Mouse (Mus musculus): ENCODE data around the gene Scyl3. TPM values are rescaled to one million over a fixed set of nuclear protein-coding genes. Genes with fewer than 3 reads are reported as not detected.

Scyl3 gene
- total and polyA plus RNA-seq, 3 experiments: 3.4 to 5.3 (median 4.3) TPM

- intact Hi-C loops (cut with DNase I): no loop called here
- WGBS: 78% methylated on average over 1 of the region's 1 CpGs
These were observed 45.6 kb downstream of the Scyl3 start for GRCm38 (mm10) chr1:163974471-163974870.

DNA sequence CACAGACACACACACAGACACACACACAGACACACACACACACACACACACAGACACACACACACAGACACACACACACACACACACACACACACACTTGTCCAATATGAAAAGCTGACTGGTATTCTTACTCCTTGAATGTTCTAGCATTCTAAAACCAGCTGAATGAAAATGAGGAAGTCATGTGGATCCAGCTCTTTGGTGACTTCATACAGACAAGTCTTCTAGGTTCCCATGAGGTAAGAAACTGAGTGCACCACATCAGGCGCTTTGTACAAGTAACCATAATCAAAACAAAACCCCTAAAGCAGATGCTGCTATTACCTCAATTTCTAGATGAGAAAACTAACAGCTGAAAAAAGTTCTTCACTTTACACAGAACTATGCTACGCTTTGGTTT is 46.2 kb downstream of the Scyl3 start:
- no peaks in the 10 kb centered on the region for H3K4me1 ChIP-seq (ENCODE audit: control insufficient read depth, insufficient read depth, low read length)
- TF ChIP-seq POLR2A (IDR thresholded peaks at IDR 0.05; ENCODE audit: insufficient read depth, low read depth, low read length): no peak
- no peak for TF ChIP-seq EP300 (IDR thresholded peaks at IDR 0.05; ENCODE audit: insufficient read depth, low read depth, low read length)
- no peak for TF ChIP-seq CTCF (IDR thresholded peaks at IDR 0.05)
- WGBS: 89% methylated on average over 2 of the region's 2 CpGs
- no peak overlapping the region for H3K27ac ChIP-seq
- H3K27me3 ChIP-seq (ENCODE audit: control insufficient read depth, insufficient read depth, low read length): no peaks in the 10 kb centered on the region
- H3K9ac ChIP-seq (ENCODE audit: low read depth, low read length): no peak overlapping the region
- H3K79me2 ChIP-seq (replicated peaks; ENCODE audit: control insufficient read depth, insufficient read depth, low read length): no peaks in the 10 kb centered on the region
- no peak for DNase-seq
- intact Hi-C loops (cut with DNase I): no loop called here
- H3K4me3 ChIP-seq: no peak overlapping the region
- H3K36me3 ChIP-seq (ENCODE audit: control insufficient read depth, insufficient read depth, low read length): no peaks in the 10 kb centered on the region

More at GRCm38 (mm10) chr1:163974471-163974870, 45.6 kb downstream of the Scyl3 start:
- Histone ChIP-seq H3K27me3 (ENCODE audit: control insufficient read depth, insufficient read depth, low read length) (no peaks in the 10 kb centered on the region), H3K4me3 (no peak overlapping the region), H3K9ac (ENCODE audit: low read depth, low read length) (no peak overlapping the region), H3K27ac (no peak overlapping the region), H3K79me2 (replicated peaks; ENCODE audit: control insufficient read depth, insufficient read depth, low read length) (no peaks in the 10 kb centered on the region), H3K36me3 (ENCODE audit: control insufficient read depth, insufficient read depth, low read length) (no peaks in the 10 kb centered on the region), H3K4me1 (ENCODE audit: control insufficient read depth, insufficient read depth, low read length) (no peaks in the 10 kb centered on the region)
- no peak for TF ChIP-seq POLR2A (IDR thresholded peaks at IDR 0.05; ENCODE audit: insufficient read depth, low read depth, low read length)
- TF ChIP-seq CTCF (IDR thresholded peaks at IDR 0.05): no peak
- TF ChIP-seq EP300 (IDR thresholded peaks at IDR 0.05; ENCODE audit: insufficient read depth, low read depth, low read length): no peak
- no peak for DNase-seq

DNA sequence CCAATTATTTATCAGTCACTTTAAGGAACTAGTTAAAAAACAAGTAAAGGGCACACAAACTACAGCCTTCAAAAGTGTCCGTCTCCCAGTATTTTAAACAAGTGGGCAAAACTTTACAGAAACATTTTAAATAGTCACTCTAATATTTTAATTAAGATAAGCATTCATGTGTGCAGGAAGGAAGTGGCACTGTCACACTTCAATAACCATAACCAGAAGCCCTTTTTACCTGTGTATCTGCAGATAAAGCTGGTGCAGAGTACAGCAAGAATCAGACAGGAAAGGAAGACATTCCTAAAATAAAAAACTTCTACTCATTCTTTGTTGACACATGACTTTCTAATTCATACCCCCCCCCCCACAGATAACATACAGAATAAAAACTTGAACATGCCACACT is 47.6 kb downstream of the Scyl3 start:
- WGBS: 80% methylated on average over 1 of the region's 1 CpGs
- H3K27me3 ChIP-seq (ENCODE audit: control insufficient read depth, insufficient read depth, low read length): no peaks in the 10 kb centered on the region

GRCm38 (mm10) chr1:163992371-163992770 is 63.5 kb downstream of the Scyl3 start:
- no peak for TF ChIP-seq CTCF (IDR thresholded peaks at IDR 0.05)
- no peaks in the 10 kb centered on the region for H3K27me3 ChIP-seq (ENCODE audit: control insufficient read depth, insufficient read depth, low read length)
- no peaks in the 10 kb centered on the region for H3K36me3 ChIP-seq (ENCODE audit: control insufficient read depth, insufficient read depth, low read length)
- H3K4me1 ChIP-seq (ENCODE audit: control insufficient read depth, insufficient read depth, low read length): no peaks in the 10 kb centered on the region
- intact Hi-C loops (cut with DNase I): loop anchor here (5.0 to 10.0 kb wide), 2 partner anchors 208 to 315 kb away; partner anchors contain the start of gene Blzf1
- no peak overlapping the region for H3K27ac ChIP-seq
- WGBS: 48% methylated on average over 4 of the region's 4 CpGs
- H3K79me2 ChIP-seq (replicated peaks; ENCODE audit: control insufficient read depth, insufficient read depth, low read length): no peaks in the 10 kb centered on the region
- no peak overlapping the region for H3K9ac ChIP-seq (ENCODE audit: low read depth, low read length)
- DNase-seq: no peak
- no peak overlapping the region for H3K4me3 ChIP-seq

More for the DNA sequence above, 47.6 kb downstream of the Scyl3 start:
- H3K4me1 ChIP-seq (ENCODE audit: control insufficient read depth, insufficient read depth, low read length): no peaks in the 10 kb centered on the region
- H3K36me3 ChIP-seq (ENCODE audit: control insufficient read depth, insufficient read depth, low read length): no peaks in the 10 kb centered on the region
- no peaks in the 10 kb centered on the region for H3K79me2 ChIP-seq (replicated peaks; ENCODE audit: control insufficient read depth, insufficient read depth, low read length)
- no peak for TF ChIP-seq POLR2A (IDR thresholded peaks at IDR 0.05; ENCODE audit: insufficient read depth, low read depth, low read length)
- TF ChIP-seq EP300 (IDR thresholded peaks at IDR 0.05; ENCODE audit: insufficient read depth, low read depth, low read length): no peak
- TF ChIP-seq CTCF (IDR thresholded peaks at IDR 0.05): no peak
- intact Hi-C loops (cut with DNase I): no loop called here
- no peak overlapping the region for H3K4me3 ChIP-seq
- H3K27ac ChIP-seq: no peak overlapping the region
- no peak overlapping the region for H3K9ac ChIP-seq (ENCODE audit: low read depth, low read length)
- no peak for DNase-seq

DNA sequence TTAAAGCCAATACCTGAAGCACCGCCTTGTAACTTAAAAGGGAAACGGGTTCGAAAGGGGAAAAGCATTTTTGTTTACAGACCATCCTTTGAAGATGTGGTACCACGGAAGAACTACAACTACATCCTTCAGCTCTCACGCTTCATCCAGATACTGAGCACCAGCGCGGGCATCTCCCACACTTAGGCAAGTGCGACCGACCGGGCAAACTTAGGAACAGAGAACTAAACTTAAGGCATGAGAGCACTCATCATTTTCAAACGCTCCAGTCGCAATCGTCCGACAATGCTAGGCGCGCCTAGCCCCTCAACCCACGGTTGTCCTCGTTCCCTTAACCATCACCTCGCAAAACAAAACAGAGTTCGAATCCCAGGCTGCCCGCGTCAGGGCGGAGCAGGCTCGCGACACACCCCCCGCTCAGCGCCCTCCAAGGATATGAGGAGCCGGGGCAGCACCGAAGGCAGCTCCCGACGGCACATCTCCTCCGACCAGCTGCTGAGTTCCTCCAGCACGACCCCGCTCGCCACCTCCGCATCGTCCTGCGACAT is 65.3 kb downstream of the Scyl3 start:
- 1% methylated on average over 38 of the region's 38 CpGs for WGBS
- intact Hi-C loops (cut with DNase I): loop anchor here (2.0 to 10.0 kb wide), 3 partner anchors 63 to 313 kb away; partner anchors contain the start of gene Blzf1
- Histone ChIP-seq H3K27ac (no peak overlapping the region), H3K79me2 (replicated peaks; ENCODE audit: control insufficient read depth, insufficient read depth, low read length) (no peaks in the 10 kb centered on the region), H3K36me3 (ENCODE audit: control insufficient read depth, insufficient read depth, low read length) (no peaks in the 10 kb centered on the region), H3K4me3 (peak overlapping the region; percentile 67), H3K27me3 (ENCODE audit: control insufficient read depth, insufficient read depth, low read length) (no peaks in the 10 kb centered on the region), H3K9ac (ENCODE audit: low read depth, low read length) (peak overlapping the region; percentile 72), H3K4me1 (ENCODE audit: control insufficient read depth, insufficient read depth, low read length) (no peaks in the 10 kb centered on the region)
- no peak for DNase-seq
- TF ChIP-seq CTCF (IDR thresholded peaks at IDR 0.05): no peak
- no peak for TF ChIP-seq EP300 (IDR thresholded peaks at IDR 0.05; ENCODE audit: insufficient read depth, low read depth, low read length)
- no peak for TF ChIP-seq POLR2A (IDR thresholded peaks at IDR 0.05; ENCODE audit: insufficient read depth, low read depth, low read length)

GRCm38 (mm10) chr1:163994721-163995608 is 66.1 kb downstream of the Scyl3 start, which contains the start of the genes BC055324 and Mettl18:
BC055324 (minus strand) TSS chr1:163994796.
Mettl18 (plus strand) TSS chr1:163994889.
- DNase-seq: peak; percentile 90 to 92
- no peaks in the 10 kb centered on the region for H3K36me3 ChIP-seq (ENCODE audit: control insufficient read depth, insufficient read depth, low read length)
- 2% methylated on average over 43 of the region's 43 CpGs for WGBS
- TF ChIP-seq POLR2A (IDR thresholded peaks at IDR 0.05; ENCODE audit: insufficient read depth, low read depth, low read length) (peak; percentile 68), CTCF (IDR thresholded peaks at IDR 0.05) (peak; percentile 59), EP300 (IDR thresholded peaks at IDR 0.05; ENCODE audit: insufficient read depth, low read depth, low read length) (peak; percentile 49)
- H3K4me3 ChIP-seq: peak within 1 kb of the TSS; percentile 67
- no peaks in the 10 kb centered on the region for H3K79me2 ChIP-seq (replicated peaks; ENCODE audit: control insufficient read depth, insufficient read depth, low read length)
- peak within 1 kb of the TSS; percentile 83 for H3K27ac ChIP-seq
- intact Hi-C loops (cut with DNase I): loop anchor here (2.0 to 10.0 kb wide), 3 partner anchors 64 to 312 kb away; partner anchors contain the start of gene Blzf1
- H3K4me1 ChIP-seq (ENCODE audit: control insufficient read depth, insufficient read depth, low read length): no peaks in the 10 kb centered on the region
- H3K9ac ChIP-seq (ENCODE audit: low read depth, low read length): peak within 1 kb of the TSS; percentile 89
- H3K27me3 ChIP-seq (ENCODE audit: control insufficient read depth, insufficient read depth, low read length): no peaks in the 10 kb centered on the region

Measured in heart, adult 2 months (tissue).